Mouse (Mus musculus): ENCODE results near the gene Tmem18.

DNA sequence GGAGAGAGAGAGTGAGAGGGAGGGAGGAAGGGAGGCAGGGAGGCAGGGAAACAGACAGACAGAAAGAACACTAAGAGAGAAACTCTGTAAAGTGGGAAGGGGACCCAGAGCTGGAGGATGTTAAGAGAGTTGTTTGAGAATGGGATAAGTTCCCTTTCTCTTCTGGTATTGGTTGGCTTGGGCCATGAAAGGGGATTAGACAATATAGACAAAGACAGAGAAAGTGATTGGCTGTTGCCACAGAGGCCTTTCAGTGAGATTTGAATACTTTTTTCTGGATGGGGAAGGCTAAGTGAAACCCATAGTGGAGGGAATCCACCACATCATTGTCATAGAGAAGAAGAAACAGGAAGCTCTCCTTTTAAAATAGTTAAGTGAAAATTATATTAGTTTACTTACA is 50.3 kb downstream of the Tmem18 start:
- TF ChIP-seq POLR2A (IDR thresholded peaks at IDR 0.05; ENCODE audit: low read depth, low read length), result no peak
- TF ChIP-seq CTCF (IDR thresholded peaks at IDR 0.05; ENCODE audit: borderline replicate concordance, insufficient read depth, low read length), result no peak

Measured in embryonic fibroblast, embryonic 13.5 days (primary cell).